Mouse (Mus musculus): ENCODE measurements around the gene Rpl13.

DNA sequence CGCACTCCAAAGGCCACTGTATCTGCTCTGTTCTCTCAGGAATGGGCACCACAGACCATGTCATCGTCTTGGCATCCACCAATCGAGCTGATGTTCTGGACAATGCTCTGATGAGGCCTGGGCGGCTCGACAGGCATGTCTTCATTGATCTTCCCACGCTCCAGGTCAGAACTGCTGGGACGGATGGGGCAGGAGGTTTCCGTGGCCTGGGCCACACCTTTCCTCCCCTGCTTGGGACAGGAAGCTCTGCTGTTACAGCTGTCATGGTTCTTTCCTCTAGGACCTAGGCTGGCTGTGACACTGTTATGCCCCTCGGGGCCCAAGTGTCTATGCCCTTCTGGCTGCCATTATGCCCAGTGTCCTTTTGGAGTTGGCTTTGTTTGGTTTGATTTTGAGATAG, 14.9 kb upstream of the Rpl13 start:
- TF ChIP-seq CTCF (IDR thresholded peaks at IDR 0.05; ENCODE audit: low read depth), result no peak
- TF ChIP-seq EP300 (IDR thresholded peaks at IDR 0.05; ENCODE audit: low read depth), result no peak

Data from liver, postnatal 0 days (tissue).